Comparison of ENCODE assay signal across 36 mouse cellular contexts in genomic region chr14:51324001-51324400, GRCm38 (mm10). TPM values are rescaled to one million over a fixed set of nuclear protein-coding genes. Genes with fewer than 3 reads are reported as not detected.
DNase-seq lines count a peak whose midpoint lies in the region; ATAC-seq and TF ChIP-seq lines count a peak whose summit lies in the region.
"Had no signal": no experiment of that assay in that cellular context is flagged by ENCODE, and none has a peak within 500 bp of the region (broad histone marks: within the 10 kb centered on the region; RNA-seq: fewer than 3 reads in every experiment).

No protein-coding gene starts in this region.

- H3K4me3 ChIP-seq in forebrain, postnatal 0 days (ENCODE audit: low read depth, low read length) = no peak overlapping the region
- H3K4me3 ChIP-seq in forebrain, embryonic 11.5 days (ENCODE audit: low read depth, low read length) = no peak overlapping the region
- H3K4me3 ChIP-seq: embryonic facial prominence, embryonic 10.5 days; embryonic facial prominence, embryonic 13.5 days; erythroblast, embryonic 14.5 days; forebrain, embryonic 10.5 days; heart, adult 2 months; heart, embryonic 10.5 days; heart, embryonic 13.5 days had no signal

- ATAC-seq in forebrain, postnatal 0 days = 0 out of 2 replicates have a peak, but pooled peaks have one; percentile 12
- no peak for ATAC-seq in forebrain, embryonic 11.5 days (replicated peaks; ENCODE audit: low FRiP score)
- ATAC-seq in inflammation-experienced regulatory T-cells, adult 6 months = no peak
- ATAC-seq: forebrain, embryonic 14.5 days; hindbrain, postnatal 0 days; intestine, postnatal 0 days had no signal

- H3K4me1 ChIP-seq in forebrain, postnatal 0 days (ENCODE audit: insufficient read depth) = no peaks in the 10 kb centered on the region
- H3K4me1 ChIP-seq in forebrain, embryonic 11.5 days (replicated peaks; ENCODE audit: control insufficient read depth, insufficient read depth, low read length) = no peaks in the 10 kb centered on the region
- H3K4me1 ChIP-seq: embryonic facial prominence, embryonic 10.5 days; embryonic facial prominence, embryonic 13.5 days; forebrain, embryonic 10.5 days; heart, embryonic 10.5 days; heart, embryonic 13.5 days had no signal

- H3K9ac ChIP-seq in forebrain, postnatal 0 days = no peak overlapping the region
- H3K9ac ChIP-seq in forebrain, embryonic 11.5 days (ENCODE audit: low read length) = no peak overlapping the region
- H3K9ac ChIP-seq: embryonic facial prominence, embryonic 13.5 days; heart, embryonic 13.5 days; hindbrain, embryonic 14.5 days had no signal

- H3K36me3 ChIP-seq in forebrain, postnatal 0 days (ENCODE audit: insufficient read depth) = no peaks in the 10 kb centered on the region
- no peaks in the 10 kb centered on the region for H3K36me3 ChIP-seq in forebrain, embryonic 11.5 days (ENCODE audit: control insufficient read depth, insufficient read depth, low read length)
- H3K36me3 ChIP-seq: embryonic facial prominence, embryonic 10.5 days; embryonic facial prominence, embryonic 13.5 days; forebrain, embryonic 10.5 days; heart, embryonic 10.5 days; heart, embryonic 13.5 days had no signal

- H3K9me3 ChIP-seq in forebrain, postnatal 0 days (ENCODE audit: low read length) = no peaks in the 10 kb centered on the region
- no peaks in the 10 kb centered on the region for H3K9me3 ChIP-seq in forebrain, embryonic 11.5 days (ENCODE audit: control insufficient read depth, low read length)
- H3K9me3 ChIP-seq: embryonic facial prominence, embryonic 10.5 days; embryonic facial prominence, embryonic 13.5 days had no signal

- no peak for DNase-seq in forebrain, postnatal 0 days
- no peak for DNase-seq in forebrain, embryonic 11.5 days (ENCODE audit: low spot score)
- DNase-seq in right cerebral cortex, adult 18-20 months = peak; percentile 9
- no peak for DNase-seq in right cerebral cortex, postnatal 4 days
- DNase-seq in frontal cortex, postnatal 36 days (ENCODE audit: low spot score in 2 of 2) = peak; percentile 0 to 3
- DNase-seq: adrenal gland, postnatal 10 days; adrenal gland, postnatal 36 days; cerebellum, adult 11 months; cerebellum, adult 8-10 months; cerebellum, postnatal 10 days; cerebellum, postnatal 36 days; embryo, embryonic 11 days; gastrocnemius, postnatal 10 days; gastrocnemius, postnatal 36 days; heart, adult 2 months; heart, postnatal 14 days; heart, postnatal 4 days had no signal

- 58% methylated on average over 1 of the region's 1 CpGs for WGBS in forebrain, postnatal 0 days
- WGBS in forebrain, embryonic 11.5 days = 67% methylated on average over 1 of the region's 1 CpGs

- TF ChIP-seq CTCF in forebrain, postnatal 0 days (IDR thresholded peaks at IDR 0.05; ENCODE audit: low read depth) = no peak

- no peak overlapping the region for H3K4me2 ChIP-seq in forebrain, postnatal 0 days (ENCODE audit: low read depth)
- H3K4me2 ChIP-seq in forebrain, embryonic 11.5 days (ENCODE audit: low read depth, low read length, severe bottlenecking) = no peak overlapping the region
- H3K4me2 ChIP-seq: embryonic facial prominence, embryonic 13.5 days; heart, embryonic 13.5 days; hindbrain, embryonic 14.5 days had no signal

- no peaks in the 10 kb centered on the region for H3K27me3 ChIP-seq in forebrain, postnatal 0 days (ENCODE audit: insufficient read depth, low read length)
- H3K27me3 ChIP-seq in forebrain, embryonic 11.5 days (ENCODE audit: control insufficient read depth, insufficient read depth, low read length) = no peaks in the 10 kb centered on the region
- H3K27me3 ChIP-seq: embryonic facial prominence, embryonic 13.5 days; heart, embryonic 13.5 days had no signal

- no peak overlapping the region for H3K27ac ChIP-seq in forebrain, postnatal 0 days (ENCODE audit: low read depth, low read length)
- no peak overlapping the region for H3K27ac ChIP-seq in forebrain, embryonic 11.5 days (ENCODE audit: low read depth, low read length)
- H3K27ac ChIP-seq: embryonic facial prominence, embryonic 10.5 days; embryonic facial prominence, embryonic 13.5 days; forebrain, embryonic 10.5 days; heart, adult 2 months; heart, embryonic 10.5 days; heart, embryonic 13.5 days; hindbrain, embryonic 14.5 days; hindbrain, postnatal 0 days had no signal

RNA-seq across cellular contexts. Expression of gene Gm7247, which starts 37.6 kb away (rescaled TPM):
- not detected in 2 replicates for total RNA-seq in forebrain, postnatal 0 days (2014; rRNA removed)
- not detected in 2 replicates for polyA plus RNA-seq in forebrain, postnatal 0 days (2015; fragmentation: Nextera tagmentation; extraction: Ambion mirVana)
- not detected in 2 replicates for polyA plus RNA-seq in forebrain, embryonic 11.5 days (2014; fragmentation: Nextera tagmentation; extraction: Ambion mirVana)
- polyA plus RNA-seq in inflammation-experienced regulatory T-cells, adult 6 months (2017; shearing (Covaris generic)) = not detected
- total RNA-seq: adrenal gland, adult 18-20 months; adrenal gland, postnatal 10 days; adrenal gland, postnatal 36 days; ES-E14; gastrocnemius, adult 18-20 months; gastrocnemius, postnatal 10 days; gastrocnemius, postnatal 36 days; granulocyte monocyte progenitor cell, adult 5-6 weeks; heart, adult 2 months; heart, postnatal 14 days; heart, postnatal 4 days; hindbrain, postnatal 0 days had no signal
- polyA plus RNA-seq: cortical plate, adult 2 months; embryonic facial prominence, embryonic 10.5 days; embryonic facial prominence, embryonic 13.5 days; erythroblast, embryonic 14.5 days; forebrain, embryonic 10.5 days; forebrain, embryonic 14.5 days; heart, adult 2 months; heart, embryonic 10.5 days; heart, embryonic 13.5 days; heart, embryonic 16.5 days; hindbrain, embryonic 11.5 days; hindbrain, embryonic 14.5 days; hindbrain, postnatal 0 days; intestine, embryonic 14.5 days; intestine, postnatal 0 days had no signal

Comparison
In these comparisons a context has a peak if more than half of its experiments do, and no peak if none do; other contexts are left out.
1. DNase-seq: peak in right cerebral cortex, adult 18-20 months (single experiment) and frontal cortex, postnatal 36 days (2 of 2); none in forebrain, postnatal 0 days (single experiment), forebrain, embryonic 11.5 days (single experiment) and right cerebral cortex, postnatal 4 days (single experiment).